Mouse (Mus musculus): ENCODE data around the gene Myg1.

Myg1 gene

GRCm38 (mm10) chr15:102381575-102381974 lies 50.1 kb downstream of the Myg1 start:
- DNase-seq (ENCODE audit: extremely low read depth, low read depth), result no peak

DNA sequence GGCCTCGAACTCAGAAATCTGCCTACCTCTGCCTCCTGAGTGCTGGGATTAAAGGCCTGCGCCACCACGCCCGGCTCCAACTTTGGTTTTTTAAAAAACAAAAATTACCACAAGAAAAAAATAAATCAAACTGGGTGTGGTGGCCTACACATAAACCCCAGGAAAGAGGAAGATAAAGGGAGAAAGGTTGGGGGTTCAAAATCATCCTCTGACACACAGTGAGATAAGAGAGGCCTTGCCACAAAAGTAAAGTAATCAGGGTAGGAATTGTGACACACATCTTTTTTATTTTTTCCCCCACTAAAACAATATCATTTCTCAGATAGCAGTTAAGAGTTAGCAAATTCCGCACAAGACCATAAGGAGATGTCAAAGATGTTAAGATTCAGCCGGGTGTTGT lies 52.2 kb downstream of the Myg1 start:
- DNase-seq (ENCODE audit: extremely low read depth, low read depth), result no peak

DNA sequence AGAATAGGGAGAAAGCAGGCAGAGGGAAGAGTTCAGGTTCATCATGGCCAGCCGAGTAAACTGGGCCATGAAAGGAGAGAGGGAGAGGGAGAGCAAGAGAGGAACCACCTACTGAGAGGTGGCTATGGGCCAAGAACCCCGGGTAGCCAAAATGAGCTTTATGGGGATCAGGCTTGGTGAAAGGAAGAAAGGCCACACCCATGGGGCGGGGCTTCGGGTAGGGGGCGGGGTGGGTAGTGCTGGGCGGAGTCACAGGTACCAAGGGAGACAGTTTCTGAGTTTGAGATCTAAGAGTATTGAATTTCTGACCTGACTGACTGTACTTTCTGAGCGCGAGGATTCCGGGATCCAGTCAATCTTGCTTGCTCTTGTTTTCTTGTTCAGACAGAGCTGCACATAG lies 55.1 kb downstream of the Myg1 start:
- DNase-seq (ENCODE audit: extremely low read depth, low read depth), result peak; percentile 68
